Mouse (Mus musculus) kidney, postnatal 14 days (tissue): ENCODE results near the gene Il6st.
"Not testable (repeated sequence)": the region's sequence is repeated elsewhere in the genome, so short reads cannot be mapped to it uniquely, and the experiment has no call there.

Experiments used
- DNase-seq: peaks from one replicate; pipeline ENCODE4 v3.0.0; 2022; ENCODE audit warnings: mixed read lengths

The Il6st gene

DNA sequence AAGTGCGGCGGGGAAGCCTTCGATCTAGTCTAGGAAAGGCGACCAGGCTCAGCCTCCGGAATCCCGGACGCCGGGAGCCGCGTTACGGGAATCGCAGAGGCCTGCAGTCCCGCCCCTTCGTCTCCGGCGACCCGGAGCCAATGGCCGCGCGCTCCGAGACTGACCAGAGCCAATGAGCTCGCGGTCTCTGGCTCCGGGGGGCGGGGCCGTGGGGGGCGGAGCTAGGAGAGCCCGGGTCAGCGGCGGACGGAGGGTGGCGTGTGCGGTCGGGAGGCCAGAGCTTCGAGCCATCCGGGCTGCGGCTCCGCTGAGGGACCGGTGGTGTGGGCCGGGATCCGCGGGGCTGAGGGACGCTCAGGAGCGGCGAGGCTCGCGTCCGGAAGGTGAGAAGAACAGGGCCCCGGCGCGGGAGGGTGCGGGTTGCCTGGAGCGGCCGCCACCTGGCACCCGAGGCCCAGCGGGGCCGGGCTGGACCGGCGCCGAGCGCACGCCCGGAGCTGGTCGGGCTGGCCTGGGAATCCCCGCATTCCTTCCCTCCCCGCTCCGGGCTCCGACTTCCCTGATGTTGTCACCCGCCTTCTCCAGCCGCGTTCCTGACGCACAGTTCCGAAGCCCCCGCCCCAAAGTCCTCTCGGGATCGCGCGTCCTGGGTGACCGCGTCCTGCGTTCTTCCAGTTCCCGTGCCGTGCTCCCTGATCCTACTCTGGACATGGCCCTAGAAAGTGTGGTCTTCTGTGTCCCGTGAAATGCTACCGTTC is at the start of gene Il6st:
Gene Il6st, plus strand, starts transcription at position 203 of the 758 bp plus-strand sequence.
- DNase-seq = peak; percentile 98

DNA sequence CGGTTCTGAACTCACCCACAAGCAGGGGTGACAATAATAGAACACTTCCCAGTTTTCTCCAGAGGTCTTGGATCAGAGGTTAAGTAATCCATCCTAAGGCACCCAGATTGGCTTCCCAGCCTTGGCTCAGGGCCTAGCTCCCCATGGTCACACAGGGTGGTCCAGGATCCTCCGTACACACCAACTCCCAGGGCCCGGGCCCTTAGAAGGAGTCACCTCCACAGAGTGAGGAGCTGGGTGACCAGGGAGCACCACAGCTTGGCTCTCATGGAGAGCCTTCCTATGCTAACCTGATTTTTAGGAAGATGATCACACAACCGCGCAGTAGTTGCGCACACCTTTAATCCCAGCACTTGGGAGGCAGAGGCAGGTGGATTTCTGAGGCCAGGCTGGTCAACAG is 48.0 kb upstream of the Il6st start:
- DNase-seq = no peak

DNA sequence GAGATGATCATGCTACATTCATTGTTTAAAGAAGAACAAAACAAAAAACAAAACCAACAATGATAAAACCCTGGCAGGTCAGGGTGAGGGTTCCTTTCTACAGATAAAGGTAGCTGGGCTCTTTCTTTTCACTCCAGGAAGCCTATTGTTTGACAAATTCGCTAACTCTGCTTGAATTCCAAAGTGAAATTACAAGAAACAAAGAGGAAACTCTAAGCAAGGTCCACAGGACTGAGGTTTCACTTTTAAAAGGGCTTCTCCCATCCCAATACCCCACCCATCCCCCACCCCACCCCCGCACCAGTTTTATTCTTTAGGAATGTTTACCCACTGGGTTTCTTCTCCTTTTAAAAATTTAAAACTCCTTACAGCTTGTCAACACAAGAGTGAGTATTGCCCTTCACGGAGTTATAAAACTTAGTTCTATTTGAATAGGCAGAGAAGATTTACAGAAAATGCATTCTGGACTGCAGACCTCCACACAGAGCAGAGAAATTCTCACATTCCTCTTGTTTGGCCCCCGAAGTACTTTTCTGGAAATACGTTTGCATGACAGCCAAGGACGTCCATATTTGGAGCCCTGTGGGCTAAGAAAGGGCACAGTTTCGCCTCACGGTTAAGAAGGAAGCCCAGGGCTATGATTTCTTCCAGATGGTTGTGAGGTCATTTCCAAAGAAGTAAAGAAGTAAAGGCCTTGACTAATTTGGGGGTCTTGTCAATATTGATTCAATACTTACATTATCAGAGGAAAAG is 47.3 kb upstream of the Il6st start:
- DNase-seq = no peak

GRCm38 (mm10) chr13:112417163-112417523 is 46.7 kb upstream of the Il6st start:
- peak; percentile 35 for DNase-seq

DNA sequence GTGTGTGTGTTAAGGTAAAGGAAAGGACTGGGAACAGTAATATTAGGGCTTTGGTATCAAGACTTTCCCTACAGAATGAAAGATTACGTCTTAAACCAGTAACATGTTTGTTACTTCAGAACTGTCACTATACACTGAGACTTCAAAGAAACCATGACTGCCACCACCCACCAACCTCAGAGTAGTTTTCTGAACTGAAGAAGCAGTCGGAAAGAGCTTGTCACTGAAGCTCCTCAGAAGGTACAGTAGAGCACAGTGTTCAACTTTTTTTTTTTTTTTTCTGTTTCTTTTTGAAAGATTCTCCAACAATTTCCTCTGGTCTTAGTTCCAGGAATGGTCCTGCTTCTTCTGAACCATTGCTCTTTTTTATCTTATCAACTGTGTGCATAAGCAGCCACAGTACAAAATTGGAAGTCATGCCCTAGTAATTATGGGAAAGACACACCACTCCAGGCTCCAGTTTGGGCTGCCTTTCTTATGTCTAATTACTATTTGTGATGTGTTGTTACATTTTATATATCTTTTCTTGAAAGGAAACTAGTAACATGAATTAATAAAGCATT is 45.9 kb upstream of the Il6st start:
- no peak for DNase-seq

DNA sequence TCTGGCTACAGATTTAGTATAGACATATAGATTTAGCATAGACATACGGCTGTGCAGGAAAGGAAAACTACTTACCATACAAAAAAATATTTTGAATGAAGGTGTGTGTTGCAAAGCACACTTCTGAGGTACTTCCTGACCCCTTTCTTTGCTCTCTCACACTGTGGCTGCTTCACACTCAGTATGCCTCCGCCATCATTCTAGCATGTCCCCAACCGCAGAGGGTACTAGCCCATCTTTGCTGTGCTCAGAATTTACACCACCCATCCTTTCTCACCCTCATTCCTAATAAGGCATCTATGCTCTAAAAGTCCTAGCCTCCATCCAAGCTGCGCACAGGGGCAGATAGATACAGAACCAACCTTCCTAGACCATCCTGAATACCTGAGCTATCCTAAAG is 45.3 kb upstream of the Il6st start:
- DNase-seq = no peak

- no peak for DNase-seq
These were observed 39.7 kb upstream of the Il6st start for GRCm38 (mm10) chr13:112424212-112424611.

DNA sequence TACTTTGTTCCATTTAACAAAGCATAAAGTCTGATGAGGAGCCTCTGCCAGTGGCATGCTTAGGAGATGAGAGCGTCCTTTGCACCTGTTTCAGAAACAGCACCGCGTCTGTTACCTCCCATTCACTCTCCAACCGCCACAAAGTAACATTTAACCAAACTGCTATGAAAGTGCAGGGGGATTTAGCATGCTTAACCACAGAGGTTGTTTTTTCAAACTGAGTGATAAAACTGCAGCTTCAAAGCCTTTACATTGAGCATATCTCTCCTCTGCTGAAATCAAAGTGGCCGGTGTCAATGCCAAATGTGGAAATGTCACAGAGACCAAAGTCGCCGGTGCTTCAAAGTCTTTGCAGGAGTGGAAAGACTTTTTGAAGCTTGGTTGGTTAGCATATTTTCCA is 39.2 kb upstream of the Il6st start:
- DNase-seq = no peak

DNA sequence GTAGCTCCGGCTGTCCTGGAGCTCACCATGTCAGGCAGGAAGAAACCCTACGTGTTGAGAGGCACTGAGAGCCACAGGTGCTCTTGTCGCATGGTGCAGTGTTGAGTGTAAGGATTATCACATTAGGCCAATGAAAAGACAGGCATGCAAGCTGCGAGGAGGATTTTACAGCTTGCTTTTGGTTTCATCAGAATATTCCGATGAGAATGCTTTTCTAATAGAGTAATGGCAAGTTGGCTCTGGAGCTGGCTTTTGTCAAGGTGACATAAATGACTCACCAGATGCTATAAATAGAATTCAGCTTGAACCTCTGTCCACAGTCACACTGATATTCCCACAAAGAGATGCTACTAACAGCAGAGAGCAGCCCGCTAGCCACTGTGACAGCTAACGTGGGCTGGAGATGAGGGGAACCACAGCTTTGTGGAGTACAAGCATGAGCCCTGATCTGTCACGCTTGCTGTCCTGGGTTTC is 38.7 kb upstream of the Il6st start:
- DNase-seq = no peak

DNA sequence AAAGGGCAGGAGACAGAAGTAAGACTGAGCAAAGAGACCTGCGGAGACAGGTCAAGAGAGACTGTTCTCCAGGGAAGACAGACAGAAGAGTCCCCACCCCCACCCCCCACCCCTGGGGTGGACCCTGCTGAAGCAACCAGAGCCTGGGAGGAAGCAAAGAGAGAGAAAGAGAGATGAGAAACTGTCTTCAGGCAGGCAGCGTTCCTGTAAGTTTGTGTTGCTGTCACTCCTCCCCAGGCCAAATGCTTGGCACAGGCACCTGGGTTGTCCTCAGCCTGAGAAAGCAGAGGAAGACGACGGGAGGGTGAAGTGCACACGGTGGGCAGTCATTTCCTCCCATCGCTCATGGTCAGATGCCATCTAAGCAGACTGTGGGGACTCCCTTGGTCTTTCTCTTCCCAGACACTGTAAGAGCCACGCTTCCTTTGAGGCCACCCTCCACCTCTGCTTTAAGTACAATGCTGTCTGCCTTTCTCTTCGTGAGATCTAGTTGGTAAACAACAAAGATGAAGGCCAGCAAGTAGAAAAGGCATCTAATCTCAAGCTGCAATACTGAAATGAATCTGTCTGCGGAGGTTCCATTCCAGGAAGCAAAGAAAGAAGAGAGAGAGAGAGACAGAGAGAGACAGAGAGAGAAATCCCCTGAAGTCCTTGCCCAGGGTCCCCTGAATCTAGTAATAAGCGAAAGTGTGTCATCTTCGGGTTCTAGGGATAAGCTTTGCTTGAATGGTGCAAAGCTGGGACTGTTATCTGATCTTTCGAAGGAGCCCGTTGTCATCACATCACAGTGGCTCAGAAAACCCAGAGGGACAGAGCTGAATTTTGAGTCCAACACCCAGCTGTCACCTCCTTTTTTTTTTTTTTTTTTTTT is 37.4 kb upstream of the Il6st start:
- no peak for DNase-seq

GRCm38 (mm10) chr13:112427136-112427470 is 36.8 kb upstream of the Il6st start:
- DNase-seq = not testable (repeated sequence)

GRCm38 (mm10) chr13:112427521-112427920 is 36.3 kb upstream of the Il6st start:
- DNase-seq = no peak

- no peak for DNase-seq
These were observed 30.6 kb upstream of the Il6st start for GRCm38 (mm10) chr13:112433271-112433670.

- no peak for DNase-seq
These were observed 28.4 kb upstream of the Il6st start for GRCm38 (mm10) chr13:112435241-112436075.

DNA sequence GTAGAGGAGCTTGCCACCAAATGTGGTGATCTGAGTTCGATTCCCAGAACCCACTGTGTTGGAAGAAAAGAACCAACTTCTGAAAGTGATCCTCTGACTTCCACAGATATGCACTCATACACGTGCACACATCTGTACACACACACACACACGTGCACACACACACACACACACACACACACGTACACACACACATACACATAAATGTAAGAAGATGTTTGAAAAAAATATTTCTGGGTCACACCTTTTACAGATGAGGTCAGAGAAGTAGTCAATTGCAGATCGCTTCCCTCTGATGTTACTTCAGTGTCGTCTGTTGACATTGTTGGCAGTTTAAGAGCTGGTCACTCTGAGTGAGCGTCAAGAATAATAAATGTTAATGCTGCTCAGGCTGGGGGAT is 27.6 kb upstream of the Il6st start:
- DNase-seq = no peak

DNA sequence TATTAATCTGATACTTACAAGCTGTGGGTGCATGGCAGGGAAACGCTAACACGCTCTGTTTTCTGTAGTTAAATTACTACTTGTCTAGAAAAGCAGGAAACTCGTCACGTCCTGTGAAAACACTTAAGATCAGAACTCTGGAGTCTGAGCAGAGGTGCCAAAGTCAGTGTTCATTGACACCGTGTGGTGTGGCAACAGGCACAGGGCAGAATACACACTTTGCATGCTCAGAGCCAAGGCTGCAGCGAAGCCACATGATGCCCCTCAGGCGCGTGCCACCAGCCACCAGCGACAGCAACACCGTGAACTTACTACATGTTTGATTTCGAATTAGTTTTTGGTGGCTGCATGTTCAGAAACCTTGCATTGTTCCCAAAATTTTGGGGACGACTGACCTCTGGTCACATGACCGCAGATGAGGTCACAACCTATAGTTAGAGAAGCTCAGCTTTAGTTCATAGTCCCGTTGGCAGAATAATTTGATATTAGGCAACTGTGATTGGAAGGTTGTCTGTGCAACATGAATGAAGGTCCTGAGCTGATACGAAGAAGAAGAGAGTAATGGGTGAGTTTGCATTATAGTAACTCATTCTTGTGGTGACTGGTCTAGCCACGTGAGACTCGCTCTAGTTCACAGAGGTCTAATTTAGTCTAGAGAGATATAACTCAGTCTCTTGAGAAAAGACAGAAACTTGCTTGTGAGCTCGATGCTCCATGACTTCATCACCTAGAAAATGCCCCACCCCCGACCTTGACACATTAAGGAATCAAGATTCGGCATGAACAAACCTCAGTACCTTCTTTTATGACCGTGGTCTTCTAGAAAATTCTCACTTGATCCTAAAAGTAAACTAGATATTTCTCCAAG is 25.6 kb upstream of the Il6st start:
- no peak for DNase-seq

DNA sequence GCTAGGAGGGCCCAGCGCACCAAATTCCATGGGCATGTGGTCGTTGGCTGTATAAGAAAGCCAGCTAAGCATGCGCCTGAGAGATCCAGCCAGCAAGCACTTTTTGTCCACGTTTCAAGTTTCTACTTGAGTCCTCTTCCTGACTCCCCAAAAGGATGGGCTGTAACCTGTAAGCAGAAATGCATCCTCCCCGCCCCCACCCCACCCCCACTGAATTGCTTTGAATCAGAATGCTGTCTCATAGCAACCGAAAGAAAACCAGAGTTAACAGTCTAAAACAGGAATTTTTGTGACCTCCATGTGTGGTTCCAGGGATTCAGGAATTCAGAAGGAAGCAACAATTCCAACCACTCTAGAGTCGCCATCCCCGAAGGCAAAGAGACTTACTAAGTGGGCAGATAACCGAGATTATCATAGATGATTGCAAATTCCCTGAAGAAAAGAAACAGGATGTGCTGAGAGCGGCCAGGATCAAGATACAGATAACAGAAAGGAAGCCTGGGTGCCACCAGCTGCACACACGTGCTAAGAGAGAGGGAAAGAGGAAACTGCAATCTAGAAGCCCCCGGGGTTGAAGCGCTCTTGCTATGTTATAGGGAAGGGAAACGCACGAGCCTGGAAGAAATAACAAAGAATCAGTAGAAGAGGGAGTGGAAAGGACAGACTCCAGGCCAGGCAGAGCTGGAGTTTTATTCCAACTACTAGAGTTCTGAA is 24.6 kb upstream of the Il6st start:
- DNase-seq = no peak

- DNase-seq = peak; percentile 67
These were observed 23.9 kb upstream of the Il6st start for GRCm38 (mm10) chr13:112439917-112440361.

GRCm38 (mm10) chr13:112440668-112441067 is 23.2 kb upstream of the Il6st start:
- no peak for DNase-seq

- no peak for DNase-seq
These were observed 20.9 kb upstream of the Il6st start for GRCm38 (mm10) chr13:112442867-112443529.
